Mouse (Mus musculus) T-helper 17 cell (primary cell): ENCODE data around the gene Erh.

Source experiments
- in situ Hi-C, 2 experiments: fragments of 300-600 bp; cut with MboI, MseI; formaldehyde crosslinking; loops; 1 replicate in 1 of 2; 2 replicates in 1 of 2; pipeline ENCODE4 v1.15.1; 2025; ENCODE audit warnings: high pct_unique_total_duplicates in 2 of 2

Erh gene

DNA sequence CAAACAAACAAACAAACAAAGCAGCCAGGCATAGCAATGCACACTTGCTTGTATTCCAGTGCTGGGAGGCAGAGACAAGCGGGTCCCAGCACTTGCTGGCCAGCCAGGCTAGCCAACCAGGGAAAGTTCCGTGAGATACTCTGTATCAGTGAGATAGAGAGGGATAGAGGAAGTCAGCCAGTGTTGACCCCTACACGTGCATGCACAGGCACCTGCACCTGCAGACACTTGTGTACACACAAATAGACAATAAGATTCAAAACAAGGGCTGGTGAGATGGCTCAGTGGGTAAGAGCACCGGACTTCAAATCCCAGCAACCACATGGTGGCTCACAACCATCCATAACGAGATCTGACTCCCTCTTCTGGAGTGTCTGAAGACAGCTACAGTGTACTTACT lies 23.6 kb downstream of the Erh start:
- in situ Hi-C loops, result loop anchor here in 1 of 2 experiments (25.0 kb wide), 1 partner anchor 1092 kb away; no protein-coding TSS in a partner anchor

GRCm38 (mm10) chr12:80615371-80616257 lies 28.5 kb downstream of the Erh start:
- in situ Hi-C loops, result loop anchor here in 1 of 2 experiments (25.0 kb wide), 1 partner anchor 1097 kb away; no protein-coding TSS in a partner anchor

DNA sequence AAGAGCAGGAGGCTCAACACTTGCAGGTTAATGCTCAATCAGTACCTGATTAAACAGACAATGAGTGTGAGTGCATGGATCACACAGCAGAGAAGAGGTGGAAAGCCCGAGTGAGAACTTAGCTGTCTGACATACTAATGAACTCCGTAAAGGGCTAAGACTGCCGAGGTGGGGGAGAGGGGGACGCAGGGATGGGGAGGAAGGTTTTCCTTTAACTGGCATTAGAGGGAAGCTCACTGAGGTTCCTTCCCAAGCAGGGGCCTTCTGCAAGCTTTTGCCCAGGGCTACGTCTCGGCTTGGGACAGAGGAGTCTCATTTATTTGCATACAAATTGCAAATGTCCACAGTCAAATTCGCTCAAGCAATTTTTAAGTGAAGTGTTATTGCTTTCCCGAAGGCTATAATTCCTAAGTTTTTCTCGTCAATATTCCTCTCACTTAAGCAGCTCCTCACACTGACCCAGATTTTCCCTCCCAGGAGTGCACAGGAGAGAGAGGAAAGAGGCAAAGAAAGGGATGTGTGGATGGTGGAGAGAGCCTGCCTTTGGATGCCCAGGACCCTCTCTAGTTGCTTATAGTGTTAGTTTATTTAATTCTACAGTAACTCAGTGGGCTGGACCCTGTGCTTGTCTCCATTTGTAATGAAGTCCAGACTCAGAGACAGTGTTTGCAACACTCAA lies 31.9 kb downstream of the Erh start:
- in situ Hi-C loops, result loop anchor here in 1 of 2 experiments (25.0 kb wide), 1 partner anchor 1100 kb away; no protein-coding TSS in a partner anchor

DNA sequence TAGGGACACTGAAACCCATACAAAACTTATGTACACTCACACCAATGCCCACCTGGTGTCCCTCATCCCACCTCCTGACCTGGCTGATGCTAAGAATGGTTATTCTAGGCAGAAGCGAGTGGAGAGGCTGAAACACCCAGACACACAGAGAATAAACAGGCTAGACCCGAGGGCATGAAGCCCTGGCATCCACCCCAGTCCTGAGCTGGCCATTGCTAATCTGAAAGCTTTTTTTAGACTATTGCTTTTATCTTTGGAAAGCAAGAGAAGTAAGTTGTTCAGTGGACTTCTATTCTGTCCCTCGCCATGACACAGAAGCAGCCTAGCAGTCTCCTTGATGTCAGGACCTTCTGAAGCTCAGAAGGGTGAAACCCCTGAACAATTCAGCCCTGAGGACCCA lies 34.2 kb downstream of the Erh start:
- in situ Hi-C loops, result loop anchor here in 1 of 2 experiments (10.0 to 25.0 kb wide), 2 partner anchors 425 to 1102 kb away; no protein-coding TSS in a partner anchor

DNA sequence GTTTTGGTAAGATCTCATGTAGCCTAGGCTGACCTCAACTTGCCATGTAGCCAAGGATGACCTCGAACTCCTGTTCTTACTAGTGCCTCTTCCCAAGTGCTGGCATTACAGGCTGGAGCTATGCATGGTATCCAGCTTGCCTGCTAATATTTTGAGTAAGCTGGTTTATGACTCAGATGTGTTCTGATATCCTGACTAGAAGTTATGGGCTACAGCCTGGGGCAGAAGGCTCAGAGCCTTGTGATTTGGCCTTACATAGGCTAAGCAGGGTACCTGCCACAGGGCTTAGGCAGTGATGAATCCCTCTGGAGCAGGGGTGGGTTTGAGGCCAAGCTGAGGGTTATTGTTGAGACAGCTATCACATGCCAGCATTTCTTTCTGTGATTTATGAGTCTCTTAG lies 35.6 kb downstream of the Erh start:
- in situ Hi-C loops, result loop anchor here in 1 of 2 experiments (10.0 to 25.0 kb wide), 2 partner anchors 424 to 1104 kb away; no protein-coding TSS in a partner anchor

- in situ Hi-C loops, result loop anchor here in 1 of 2 experiments (10.0 to 25.0 kb wide), 2 partner anchors 419 to 1108 kb away; no protein-coding TSS in a partner anchor
These were observed 39.9 kb downstream of the Erh start for GRCm38 (mm10) chr12:80604218-80604617.

DNA sequence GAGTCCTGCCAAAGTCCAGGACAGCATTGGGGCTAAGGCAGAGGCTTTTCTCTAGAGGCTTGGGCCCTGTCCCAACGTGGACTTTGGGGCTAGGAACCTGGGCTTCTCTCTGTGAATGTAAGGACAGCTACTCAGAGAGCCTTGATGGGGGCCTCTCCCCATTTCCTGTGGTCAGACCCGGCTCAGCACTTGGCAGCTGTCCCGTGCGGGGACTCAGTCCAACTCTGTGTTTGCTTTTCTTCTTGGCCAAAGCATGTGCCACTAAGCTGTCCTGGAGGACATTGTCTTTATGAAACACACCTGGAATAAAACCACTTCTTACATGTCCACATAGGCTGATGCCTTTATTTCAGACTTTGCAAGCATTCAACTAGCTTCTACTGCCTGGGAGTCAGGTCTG lies 40.6 kb downstream of the Erh start:
- in situ Hi-C loops, result loop anchor here in 1 of 2 experiments (10.0 to 25.0 kb wide), 2 partner anchors 419 to 1109 kb away; no protein-coding TSS in a partner anchor

- in situ Hi-C loops, result loop anchor here in 1 of 2 experiments (10.0 to 25.0 kb wide), 2 partner anchors 418 to 1110 kb away; no protein-coding TSS in a partner anchor
These were observed 41.7 kb downstream of the Erh start for GRCm38 (mm10) chr12:80602432-80602831.

DNA sequence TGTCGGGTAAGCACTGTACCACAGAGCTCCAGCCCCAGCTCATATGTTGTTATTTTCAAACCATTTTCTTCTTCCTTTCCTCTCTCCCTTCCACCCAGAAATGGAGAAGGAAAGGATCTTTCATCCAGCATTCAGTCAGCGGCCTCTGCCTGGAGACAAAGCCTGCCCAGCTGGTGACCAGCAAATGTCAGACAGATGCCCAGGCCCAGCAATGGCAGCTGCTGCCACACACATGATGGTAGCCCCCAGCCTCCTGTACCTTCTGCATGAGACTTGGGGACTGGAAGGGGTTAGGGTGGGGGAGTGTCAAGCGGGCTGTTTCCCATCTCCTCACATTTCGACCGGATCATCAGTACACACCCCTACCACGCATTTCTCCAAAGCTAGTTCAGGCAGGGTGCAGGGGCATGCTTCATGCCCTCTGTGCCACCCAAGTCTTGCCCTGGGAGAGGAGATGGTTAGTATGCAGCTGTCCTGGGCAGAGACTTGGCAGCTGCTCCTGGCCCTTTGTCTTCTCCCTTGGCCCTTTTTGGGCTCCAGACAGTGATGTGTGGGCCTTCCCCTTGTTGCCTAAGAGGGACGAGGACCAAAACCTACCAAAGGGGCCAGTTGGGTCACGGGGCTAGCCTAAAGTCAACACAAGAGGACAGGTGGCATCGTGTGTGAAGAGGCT lies 42.4 kb downstream of the Erh start:
- in situ Hi-C loops, result loop anchor here in 1 of 2 experiments (10.0 to 25.0 kb wide), 2 partner anchors 417 to 1111 kb away; no protein-coding TSS in a partner anchor

DNA sequence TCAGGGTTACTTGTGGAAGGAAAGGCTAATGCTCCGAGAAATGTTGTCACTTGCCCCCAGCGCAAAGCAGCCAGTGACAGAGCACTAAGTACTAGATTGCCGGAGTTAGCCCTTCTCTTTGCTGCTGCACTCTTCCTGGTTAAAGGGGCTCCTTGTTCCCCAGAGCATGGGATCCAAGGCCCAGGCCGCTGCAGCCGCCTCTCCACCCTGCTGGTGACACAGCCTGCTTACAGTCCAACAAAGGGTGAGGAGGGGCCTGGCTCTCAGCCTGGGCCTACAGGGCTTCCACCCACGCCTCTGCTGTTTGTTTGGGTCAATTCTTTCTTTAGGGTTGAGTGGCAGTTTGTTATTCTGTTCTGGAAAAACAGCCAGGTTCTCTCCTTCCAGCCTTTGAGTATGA lies 45.4 kb downstream of the Erh start:
- in situ Hi-C loops, result no loop called here

GRCm38 (mm10) chr12:80598236-80598635 lies 45.9 kb downstream of the Erh start:
- in situ Hi-C loops, result no loop called here

- in situ Hi-C loops, result no loop called here
These were observed 48.2 kb downstream of the Erh start for GRCm38 (mm10) chr12:80595968-80596367.

GRCm38 (mm10) chr12:80595566-80595965 lies 48.6 kb downstream of the Erh start:
- in situ Hi-C loops, result no loop called here

DNA sequence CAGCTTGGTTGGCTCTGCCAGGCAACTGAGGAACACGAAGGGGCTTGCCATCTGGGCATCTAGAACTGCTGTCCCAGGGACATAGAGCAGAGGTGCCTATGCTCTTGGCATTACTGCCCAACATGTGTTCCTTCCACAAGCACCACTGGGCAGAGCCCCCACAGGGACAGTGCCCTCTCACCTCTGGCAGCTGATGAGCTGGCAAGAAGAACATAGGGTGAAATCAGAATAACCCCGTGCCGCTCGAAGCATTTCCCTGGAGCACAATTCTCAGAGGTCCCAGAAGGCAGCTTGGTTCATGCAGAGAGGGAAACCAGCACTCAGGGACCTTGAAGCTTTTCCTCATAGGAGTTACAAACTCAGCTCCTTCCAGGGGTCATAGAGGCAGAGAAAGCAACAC lies 49.4 kb downstream of the Erh start:
- in situ Hi-C loops, result no loop called here

- in situ Hi-C loops, result no loop called here
These were observed 50.0 kb downstream of the Erh start for GRCm38 (mm10) chr12:80594141-80594540.

DNA sequence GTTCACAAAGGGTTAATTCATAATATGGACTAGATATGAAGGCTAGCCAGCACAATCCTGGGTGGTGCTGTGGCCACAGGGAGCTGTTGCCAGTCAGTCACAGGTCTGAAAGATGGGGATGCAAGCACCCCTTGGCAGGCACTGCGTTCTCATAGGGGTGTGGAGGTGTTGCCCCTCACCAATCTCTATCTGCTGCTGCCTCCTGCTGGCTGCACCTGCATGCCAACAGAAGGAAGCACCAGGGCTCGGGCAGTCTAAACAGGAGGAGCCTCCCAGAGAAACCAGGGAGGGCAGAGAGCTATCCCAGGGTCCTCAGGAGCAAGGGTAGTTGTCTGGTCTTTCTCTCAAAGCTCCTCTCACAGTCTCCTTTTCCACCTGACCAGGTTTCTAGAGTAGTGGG lies 59.2 kb downstream of the Erh start:
- in situ Hi-C loops, result no loop called here
